Mouse (Mus musculus) embryonic fibroblast, embryonic 13.5 days (primary cell): ENCODE data around the gene Kcnd3. TPM values are rescaled to one million over a fixed set of nuclear protein-coding genes. Genes with fewer than 3 reads are reported as not detected.

ENCODE experiments used
- H3K27ac ChIP-seq: 2 replicates; pipeline ENCODE4 v1.5.1; 2012; ENCODE audit warnings: low read length, control low read depth, inconsistent platforms; ENCODE audit not compliant: insufficient read depth
- H3K4me1 ChIP-seq: 2 replicates; pipeline ENCODE4 v1.6.1; 2011; ENCODE audit warnings: low read length; ENCODE audit not compliant: control insufficient read depth, insufficient read depth
- H3K4me3 ChIP-seq: 2 replicates; pipeline ENCODE4 v1.5.1; 2011; ENCODE audit warnings: mild to moderate bottlenecking, control low read depth, low read length; ENCODE audit not compliant: insufficient read depth
- CTCF ChIP-seq: IDR thresholded peaks from 2 replicates; pipeline ENCODE4 v1.5.1; 2011; ENCODE audit warnings: mild to moderate bottlenecking, control low read depth, low read length, moderate library complexity, borderline replicate concordance; ENCODE audit not compliant: insufficient read depth
- POLR2A ChIP-seq: IDR thresholded peaks from 2 replicates; pipeline ENCODE4 v1.6.1; 2011; ENCODE audit warnings: low read depth, mild to moderate bottlenecking, control low read depth, low read length, moderate library complexity
- polyA plus RNA-seq: library from polyadenylated mRNA; stranded (reverse); fragments of >200 nt; gene quantifications from 2 replicates; pipeline ENCODE4 v1.2.4, GENCODE M21; 2011; ENCODE audit warnings: low read depth; ENCODE audit not compliant: missing spikeins, insufficient read length

Gene Kcnd3
- polyA plus RNA-seq, 1 experiment, result 0.25 TPM

- Histone ChIP-seq H3K4me1 (no peaks in the 10 kb centered on the region), H3K4me3 (no peak overlapping the region), H3K27ac (no peak overlapping the region)
- TF ChIP-seq POLR2A (no peak), CTCF (no peak)
Observed at GRCm38 (mm10) chr3:105569310-105569752, 117.2 kb downstream of the Kcnd3 start.

GRCm38 (mm10) chr3:105569950-105570349 lies 117.8 kb downstream of the Kcnd3 start:
- TF ChIP-seq POLR2A (no peak), CTCF (no peak)
- Histone ChIP-seq H3K4me3 (no peak overlapping the region), H3K27ac (no peak overlapping the region), H3K4me1 (no peaks in the 10 kb centered on the region)

GRCm38 (mm10) chr3:105570818-105571217 lies 118.7 kb downstream of the Kcnd3 start:
- Histone ChIP-seq H3K27ac (no peak overlapping the region), H3K4me1 (no peaks in the 10 kb centered on the region), H3K4me3 (no peak overlapping the region)
- TF ChIP-seq CTCF (no peak), POLR2A (no peak)

DNA sequence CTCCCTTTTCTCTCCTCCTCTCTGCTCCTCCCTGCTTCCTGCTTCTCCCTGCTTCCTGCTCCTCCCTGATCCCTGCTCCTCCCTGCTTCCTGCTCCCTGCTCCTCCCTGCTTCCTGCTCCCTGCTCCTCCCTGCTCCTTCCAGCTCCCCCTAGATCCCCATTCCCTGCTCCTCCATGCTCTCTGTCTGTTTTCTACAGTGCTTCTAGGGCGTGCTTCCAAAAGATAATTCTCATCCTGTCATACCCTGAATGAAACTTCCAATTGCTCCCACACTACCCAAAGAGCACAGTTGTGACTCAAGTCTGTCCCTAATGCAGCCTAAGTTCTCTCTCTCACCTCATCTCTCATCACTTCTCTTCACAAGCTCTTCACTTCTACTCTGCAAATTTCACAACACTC lies 119.8 kb downstream of the Kcnd3 start:
- H3K27ac ChIP-seq, result no peak overlapping the region
- H3K4me1 ChIP-seq, result no peaks in the 10 kb centered on the region
- no peak for TF ChIP-seq CTCF
- no peak for TF ChIP-seq POLR2A
- H3K4me3 ChIP-seq, result no peak overlapping the region

- Histone ChIP-seq H3K4me1 (no peaks in the 10 kb centered on the region), H3K4me3 (no peak overlapping the region), H3K27ac (no peak overlapping the region)
- TF ChIP-seq POLR2A (no peak), CTCF (no peak)
Observed at GRCm38 (mm10) chr3:105573156-105573555, 121.0 kb downstream of the Kcnd3 start.

DNA sequence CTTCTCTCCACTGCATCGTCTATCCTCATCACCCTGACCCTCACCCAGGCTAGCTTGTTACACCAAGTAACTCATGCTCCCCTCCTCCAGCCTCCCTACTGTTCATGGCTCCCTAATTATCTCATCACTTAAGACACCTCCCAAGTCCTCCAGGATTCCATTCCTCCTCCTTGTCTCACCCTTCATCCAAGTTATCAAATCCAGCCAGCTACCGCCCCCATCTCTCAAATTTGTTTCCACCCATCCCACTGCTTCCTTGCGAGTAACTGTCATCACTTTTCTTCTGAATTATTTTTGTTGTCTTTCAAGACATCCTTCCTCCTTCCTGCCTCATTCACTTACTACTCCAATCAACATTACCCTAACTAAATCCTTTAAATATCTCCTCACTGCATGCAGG lies 126.2 kb downstream of the Kcnd3 start:
- H3K4me1 ChIP-seq, result no peaks in the 10 kb centered on the region
- TF ChIP-seq POLR2A (no peak), CTCF (no peak)
- no peak overlapping the region for H3K27ac ChIP-seq
- H3K4me3 ChIP-seq, result no peak overlapping the region

- no peak overlapping the region for H3K4me3 ChIP-seq
- no peak overlapping the region for H3K27ac ChIP-seq
- TF ChIP-seq CTCF (no peak), POLR2A (no peak)
- no peaks in the 10 kb centered on the region for H3K4me1 ChIP-seq
Observed at GRCm38 (mm10) chr3:105581119-105581518, 129.0 kb downstream of the Kcnd3 start.

- H3K27ac ChIP-seq, result no peak overlapping the region
- H3K4me1 ChIP-seq, result no peaks in the 10 kb centered on the region
- no peak overlapping the region for H3K4me3 ChIP-seq
- TF ChIP-seq POLR2A (no peak), CTCF (no peak)
Observed at GRCm38 (mm10) chr3:105585734-105586159, 133.6 kb downstream of the Kcnd3 start.

- no peak overlapping the region for H3K4me3 ChIP-seq
- no peaks in the 10 kb centered on the region for H3K4me1 ChIP-seq
- TF ChIP-seq POLR2A, result no peak
- no peak for TF ChIP-seq CTCF
- no peak overlapping the region for H3K27ac ChIP-seq
Observed at GRCm38 (mm10) chr3:105590056-105590672, 138.0 kb downstream of the Kcnd3 start.

DNA sequence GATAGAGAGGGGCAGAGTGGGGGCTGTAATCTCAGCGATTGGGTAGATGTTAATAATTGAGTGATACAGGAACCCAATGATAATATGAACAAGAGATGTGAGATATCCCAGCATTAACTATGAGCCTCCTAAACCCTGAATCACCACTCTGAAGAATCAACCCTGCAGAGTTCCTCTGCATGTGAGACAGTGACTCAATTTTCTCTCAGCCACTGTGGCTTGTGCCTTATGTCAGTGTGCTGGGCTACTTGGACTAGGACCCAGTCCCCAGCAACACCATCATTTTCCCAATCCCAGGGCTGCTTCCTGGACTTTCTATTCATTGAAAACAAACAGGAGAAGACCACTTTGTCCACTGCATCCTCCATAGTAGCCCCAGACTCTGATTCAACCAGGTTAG lies 139.6 kb downstream of the Kcnd3 start:
- no peaks in the 10 kb centered on the region for H3K4me1 ChIP-seq
- TF ChIP-seq CTCF (no peak), POLR2A (no peak)

DNA sequence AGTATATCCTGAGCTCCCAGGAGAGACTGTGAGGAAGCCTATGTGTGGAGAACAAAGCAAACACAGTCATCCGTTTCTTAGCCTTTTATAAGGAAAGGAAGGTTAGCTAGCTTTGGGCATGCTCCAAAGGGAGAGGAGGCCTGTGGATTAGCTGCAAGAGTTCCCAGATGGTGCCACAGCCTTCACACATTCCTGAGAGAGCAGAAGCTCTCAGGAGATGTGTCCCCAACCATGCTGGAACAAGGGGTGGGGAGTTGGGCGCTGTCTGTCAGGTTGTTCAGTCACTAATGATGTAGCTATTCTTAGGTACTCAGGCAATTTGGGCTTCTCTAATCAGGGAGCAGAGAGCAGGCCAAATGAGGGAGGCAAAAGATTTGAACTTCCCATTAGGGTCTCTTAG lies 140.1 kb downstream of the Kcnd3 start:
- no peak overlapping the region for H3K4me3 ChIP-seq
- no peaks in the 10 kb centered on the region for H3K4me1 ChIP-seq
- TF ChIP-seq CTCF (no peak), POLR2A (no peak)
- no peak overlapping the region for H3K27ac ChIP-seq

More for the DNA sequence above, 139.6 kb downstream of the Kcnd3 start:
- Histone ChIP-seq H3K4me3 (no peak overlapping the region), H3K27ac (no peak overlapping the region)
